Mouse (Mus musculus) ES-Bruce4 (cell line): ENCODE results near the gene Plvap. TPM values are rescaled to one million over a fixed set of nuclear protein-coding genes. Genes with fewer than 3 reads are reported as not detected.
"Not testable (repeated sequence)": the region's sequence is repeated elsewhere in the genome, so short reads cannot be mapped to it uniquely, and the experiment has no call there.

Source experiments
- H3K27ac ChIP-seq: 2 replicates; pipeline ENCODE4 v1.5.1; 2012; ENCODE audit warnings: low read length, inconsistent platforms; ENCODE audit not compliant: insufficient read depth
- H3K27me3 ChIP-seq: 2 replicates; pipeline ENCODE4 v1.6.1; 2012; ENCODE audit warnings: mild to moderate bottlenecking, low read length, inconsistent platforms; ENCODE audit not compliant: control insufficient read depth, poor library complexity, insufficient read depth, severe bottlenecking
- H3K36me3 ChIP-seq: 2 replicates; pipeline ENCODE4 v1.6.1; 2012; ENCODE audit warnings: inconsistent platforms, mild to moderate bottlenecking, low read length, moderate library complexity; ENCODE audit not compliant: control insufficient read depth, poor library complexity, insufficient read depth, severe bottlenecking
- H3K4me1 ChIP-seq: one replicate; pipeline ENCODE4 v1.8.1; 2011; ENCODE audit warnings: low read length; ENCODE audit not compliant: control insufficient read depth, insufficient read depth
- H3K4me3 ChIP-seq: 2 replicates; pipeline ENCODE4 v1.5.1; 2011; ENCODE audit warnings: low read depth, mild to moderate bottlenecking, low read length
- H3K9ac ChIP-seq: 2 replicates; pipeline ENCODE4 v1.6.1; 2012; ENCODE audit warnings: low read depth, mild to moderate bottlenecking, inconsistent platforms; ENCODE audit not compliant: poor library complexity, severe bottlenecking
- H3K9me3 ChIP-seq: replicated peaks from 2 replicates; pipeline ENCODE4 v1.6.1; 2012; ENCODE audit warnings: mild to moderate bottlenecking, low read length, inconsistent platforms; ENCODE audit not compliant: control insufficient read depth, poor library complexity, insufficient read depth, severe bottlenecking
- CTCF ChIP-seq: IDR thresholded peaks from one replicate; pipeline ENCODE4 v1.8.1; 2011; ENCODE audit warnings: low read depth, low read length
- EP300 ChIP-seq: IDR thresholded peaks from 2 replicates; pipeline ENCODE4 v1.6.1; 2011; ENCODE audit warnings: low read depth, low read length; ENCODE audit not compliant: insufficient read depth
- POLR2A ChIP-seq: IDR thresholded peaks from one replicate; pipeline ENCODE4 v1.8.1; 2011; ENCODE audit warnings: low read length; ENCODE audit not compliant: insufficient read depth
- polyA plus RNA-seq: library from polyadenylated mRNA; stranded (reverse); fragments of >200 nt; gene quantifications from 2 replicates; pipeline ENCODE4 v1.2.4, GENCODE M21; 2011; ENCODE audit warnings: low read depth; ENCODE audit not compliant: missing spikeins, insufficient read depth, insufficient read length

The Plvap gene
- polyA plus RNA-seq, 1 experiment: 4.4 TPM

GRCm38 (mm10) chr8:71521634-71522033, 10.1 kb upstream of the Plvap start:
- Histone ChIP-seq H3K27ac (no peak overlapping the region), H3K27me3 (peaks cover 3% of the 10 kb centered on the region; the same call in 1 of the 2 replicates), H3K4me1 (peaks cover 2% of the 10 kb centered on the region), H3K36me3 (no peaks in the 10 kb centered on the region), H3K9ac (no peak overlapping the region), H3K4me3 (no peak overlapping the region), H3K9me3 (no peaks in the 10 kb centered on the region)
- peak; percentile 95 for TF ChIP-seq CTCF
- TF ChIP-seq POLR2A: no peak
- TF ChIP-seq EP300: no peak

- not testable (repeated sequence) for H3K9ac ChIP-seq, H3K27me3 ChIP-seq, H3K36me3 ChIP-seq, H3K4me1 ChIP-seq, H3K9me3 ChIP-seq, H3K4me3 ChIP-seq, H3K27ac ChIP-seq
- peak; percentile 69 for TF ChIP-seq CTCF
These were observed 7.7 kb upstream of the Plvap start for GRCm38 (mm10) chr8:71519037-71519825.

GRCm38 (mm10) chr8:71516786-71517185, 5.2 kb upstream of the Plvap start:
- Histone ChIP-seq H3K9me3 (no peaks in the 10 kb centered on the region), H3K9ac (no peak overlapping the region), H3K27ac (no peak overlapping the region), H3K27me3 (no peaks in the 10 kb centered on the region), H3K4me1 (peaks cover 4% of the 10 kb centered on the region), H3K36me3 (no peaks in the 10 kb centered on the region), H3K4me3 (no peak overlapping the region)
- no peak for TF ChIP-seq EP300

- Histone ChIP-seq H3K27me3 (no peaks in the 10 kb centered on the region), H3K4me1 (peaks cover 4% of the 10 kb centered on the region), H3K9me3 (no peaks in the 10 kb centered on the region), H3K36me3 (no peaks in the 10 kb centered on the region), H3K27ac (no peak overlapping the region), H3K4me3 (no peak overlapping the region), H3K9ac (no peak overlapping the region)
- TF ChIP-seq CTCF (peak; percentile 69), POLR2A (no peak), EP300 (no peak)
These were observed 3.5 kb upstream of the Plvap start for GRCm38 (mm10) chr8:71515043-71515442.

- no peaks in the 10 kb centered on the region for H3K36me3 ChIP-seq
- H3K27me3 ChIP-seq: no peaks in the 10 kb centered on the region
- peaks cover 4% of the 10 kb centered on the region for H3K4me1 ChIP-seq
- TF ChIP-seq POLR2A (no peak), CTCF (no peak), EP300 (no peak)
- H3K9ac ChIP-seq: no peak overlapping the region; the same call in 1 of the 2 replicates
- no peaks in the 10 kb centered on the region for H3K9me3 ChIP-seq
- H3K27ac ChIP-seq: no peak overlapping the region
- no peak overlapping the region for H3K4me3 ChIP-seq
These were observed 1.6 kb upstream of the Plvap start for GRCm38 (mm10) chr8:71513018-71513754.

- H3K9ac ChIP-seq: no peak overlapping the region
- no peaks in the 10 kb centered on the region for H3K36me3 ChIP-seq
- no peak for TF ChIP-seq CTCF
- TF ChIP-seq EP300: no peak
- TF ChIP-seq POLR2A: no peak
- no peak overlapping the region for H3K27ac ChIP-seq
- peaks cover 4% of the 10 kb centered on the region for H3K4me1 ChIP-seq
- H3K9me3 ChIP-seq: no peaks in the 10 kb centered on the region
- H3K4me3 ChIP-seq: no peak overlapping the region
- no peaks in the 10 kb centered on the region for H3K27me3 ChIP-seq
These were observed 2.2 kb downstream of the Plvap start for GRCm38 (mm10) chr8:71509316-71509715.
